Mouse (Mus musculus): ENCODE measurements around the gene Vrk3.
A peak's percentile ranks its signal among the peaks of the same experiment; 100 is the strongest.
"Not testable (repeated sequence)": the region's sequence is repeated elsewhere in the genome, so short reads cannot be mapped to it uniquely, and the experiment has no call there.

The Vrk3 gene

DNA sequence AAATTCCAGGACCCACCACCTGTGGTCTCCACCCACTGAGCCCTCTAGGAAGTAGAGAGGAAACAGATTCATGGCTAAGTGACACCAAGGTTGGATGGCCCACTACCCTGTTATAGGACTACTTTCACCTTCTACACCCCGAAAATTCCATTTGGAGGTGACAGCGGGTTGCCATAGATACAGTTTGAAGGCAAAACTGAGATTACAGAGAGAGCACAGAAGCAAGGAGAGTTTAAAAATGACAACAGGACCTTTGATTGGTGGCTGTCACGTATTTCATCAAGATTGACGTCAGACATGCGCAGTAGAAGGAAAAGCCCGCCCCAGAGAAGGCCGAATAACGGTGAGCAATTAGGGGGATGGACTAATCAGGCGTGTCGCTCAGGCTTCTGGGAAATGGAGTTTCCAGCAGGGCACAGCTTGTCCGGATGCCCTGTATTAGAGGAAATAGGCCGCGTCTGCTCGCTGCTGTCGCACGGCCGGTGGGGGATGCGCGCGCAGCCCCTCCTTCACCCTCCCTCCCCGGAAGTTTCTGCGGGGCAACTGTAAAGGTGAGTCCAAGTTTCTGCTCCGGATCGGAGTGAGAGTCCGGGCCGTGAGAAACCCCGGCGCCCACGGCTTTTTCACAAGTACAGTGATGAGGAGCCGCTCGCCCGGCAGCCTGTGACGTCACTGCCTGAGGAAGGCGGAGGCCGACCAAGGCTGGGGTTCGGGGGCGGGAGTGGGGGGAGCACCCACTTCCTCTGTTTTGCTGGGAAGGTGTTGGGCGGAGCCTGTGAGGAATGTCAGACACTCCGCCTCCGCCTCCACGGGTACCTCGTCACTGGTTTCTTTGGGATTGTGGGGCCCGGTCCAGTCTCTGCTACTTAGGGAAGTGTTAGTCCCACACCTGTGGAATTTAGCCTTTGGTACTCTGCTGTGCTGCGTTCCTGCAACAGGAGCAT, at the start of gene Vrk3:
Gene Vrk3, plus strand, starts transcription at position 313 of the 944 bp plus-strand sequence.
- DNase-seq (ENCODE audit: low spot score) = peak; percentile 90

DNA sequence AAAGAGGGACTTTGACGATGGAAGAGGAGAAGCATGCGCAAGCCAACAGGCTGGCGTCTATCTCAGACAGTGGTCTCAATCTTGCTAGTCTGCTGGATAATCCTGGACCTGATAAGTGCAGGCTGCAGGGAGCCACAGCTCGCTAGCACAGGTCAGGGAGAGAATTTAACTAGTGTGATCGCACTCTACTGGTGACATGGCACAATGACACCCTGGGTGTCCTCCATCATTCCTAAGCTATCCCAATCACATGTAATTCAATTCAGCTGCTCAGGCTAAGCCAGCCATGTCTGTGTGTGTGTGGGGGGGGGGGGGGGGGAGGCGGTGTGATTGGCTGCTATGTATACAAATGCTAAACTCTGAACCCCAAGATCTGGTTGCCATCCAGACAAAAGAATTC, 46.3 kb upstream of the Vrk3 start:
- no peak for DNase-seq (ENCODE audit: low spot score)

DNA sequence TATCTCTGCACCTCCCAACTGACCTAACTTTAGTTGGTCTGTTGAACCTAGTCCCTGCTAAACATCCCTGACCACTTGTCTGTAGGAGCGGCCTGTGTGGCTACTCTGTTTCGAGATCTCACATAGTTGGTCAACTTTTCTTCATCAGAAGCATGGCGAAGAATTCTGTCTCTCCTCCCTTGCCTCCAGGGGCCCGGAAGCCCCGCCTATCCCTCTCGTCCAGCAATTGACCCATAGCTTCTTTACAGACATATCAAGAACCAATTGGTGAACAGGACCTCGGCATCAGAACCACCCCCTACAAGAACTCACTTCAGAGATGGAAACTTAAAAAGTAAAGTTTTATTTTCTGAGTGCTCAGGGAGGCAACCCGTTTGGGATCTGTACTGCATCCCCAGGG, 45.2 kb upstream of the Vrk3 start:
- no peak for DNase-seq (ENCODE audit: low spot score)

DNA sequence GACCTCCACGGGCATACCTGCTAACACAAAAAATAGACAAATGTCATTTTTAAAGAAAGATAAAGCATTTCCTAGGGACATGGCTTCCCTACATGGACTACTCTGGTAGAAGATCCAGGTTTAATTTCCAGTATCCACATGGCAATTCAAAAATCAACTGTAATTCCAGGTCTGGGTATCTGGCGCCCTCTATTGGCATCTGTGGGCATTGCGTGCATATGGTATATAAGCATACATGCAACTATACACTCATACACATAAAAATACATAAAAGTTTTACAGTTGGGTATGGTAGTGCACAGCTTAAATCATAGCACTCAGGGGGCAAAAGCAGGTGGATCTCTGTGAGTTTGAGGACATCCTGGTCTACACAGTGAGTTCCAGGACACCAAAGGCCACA, 43.9 kb upstream of the Vrk3 start:
- no peak for DNase-seq (ENCODE audit: low spot score)

DNA sequence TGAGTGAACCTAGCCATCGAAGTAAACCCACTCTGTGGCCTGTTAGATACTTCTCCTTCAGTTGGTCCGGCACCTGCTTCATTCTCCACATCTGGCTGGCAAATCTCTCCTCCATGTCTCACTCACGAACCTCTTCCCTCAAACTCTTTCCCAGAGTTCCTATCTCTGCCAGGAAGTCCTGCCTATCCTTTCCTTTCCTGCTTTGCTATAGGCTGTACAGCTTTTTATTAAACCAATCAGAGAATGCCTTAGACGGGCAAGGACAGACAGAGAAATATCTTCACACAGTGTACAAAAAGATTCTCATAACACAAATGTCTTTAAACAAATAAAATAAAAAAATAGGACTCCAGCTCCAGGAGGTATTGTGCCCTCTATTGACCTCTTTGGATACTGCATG, 43.1 kb upstream of the Vrk3 start:
- DNase-seq (ENCODE audit: low spot score) = no peak

DNA sequence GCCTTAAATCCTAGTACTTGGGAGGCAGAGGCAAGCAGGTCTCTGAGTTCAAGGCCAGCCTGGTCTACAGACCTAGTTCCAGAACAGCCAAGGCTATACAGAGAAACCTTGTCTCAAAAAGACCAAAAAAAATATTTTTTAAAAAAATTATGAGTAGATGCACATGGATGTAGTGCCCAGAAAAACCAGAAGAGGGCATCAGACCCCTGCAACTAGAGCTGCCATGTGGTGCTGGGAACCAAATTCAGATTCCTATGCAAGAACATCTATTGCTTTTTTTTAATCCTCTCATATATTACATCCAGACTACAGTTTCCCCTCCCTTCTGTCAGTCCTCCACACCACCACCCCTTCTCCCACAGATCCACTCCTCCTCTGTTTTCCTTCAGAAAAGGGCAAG, 41.9 kb upstream of the Vrk3 start:
- no peak for DNase-seq (ENCODE audit: low spot score)

DNA sequence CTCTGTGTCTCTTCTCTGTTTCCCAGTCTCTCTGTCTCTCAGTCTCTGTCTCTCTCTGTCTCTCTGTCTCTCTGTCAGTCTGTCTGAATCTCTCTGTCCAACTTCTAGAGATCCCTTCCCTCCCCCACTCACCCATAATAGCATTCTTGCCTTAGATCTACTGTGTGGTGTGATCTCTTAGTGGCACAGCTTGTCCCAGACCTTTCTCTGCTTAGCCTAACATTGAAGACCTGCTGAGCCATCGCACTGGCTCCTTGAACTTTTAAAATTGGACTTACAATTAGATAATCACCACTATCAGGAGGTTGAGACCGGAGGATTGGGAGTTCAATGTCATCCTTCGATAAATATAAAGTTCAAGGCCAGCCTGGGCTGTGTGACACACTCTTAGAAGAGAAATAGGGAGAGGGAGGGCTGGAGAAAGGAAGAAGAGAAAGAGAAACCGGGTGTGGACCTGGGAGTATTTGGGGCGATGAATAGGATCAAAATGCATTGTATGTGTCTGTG, 41.0 kb upstream of the Vrk3 start:
- DNase-seq (ENCODE audit: low spot score) = no peak

DNA sequence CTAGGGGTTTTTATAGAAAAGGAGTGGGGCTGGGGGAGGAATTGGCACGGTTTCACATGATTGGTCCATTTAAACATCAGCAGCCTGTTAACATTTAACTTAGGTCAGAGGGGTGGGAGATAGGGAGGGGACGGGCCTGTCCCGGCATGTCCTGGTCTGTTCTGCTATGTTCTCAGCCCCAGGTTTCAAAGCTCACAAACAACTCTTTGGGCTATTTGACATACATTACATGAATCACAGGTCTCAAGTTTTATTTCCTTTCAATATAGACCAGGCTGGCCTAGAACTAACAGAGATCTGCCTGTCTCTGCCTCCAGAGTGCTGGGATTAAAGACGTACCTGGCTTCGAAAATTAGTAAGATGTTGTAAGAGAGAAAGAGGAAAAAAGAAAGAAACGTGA, 40.1 kb upstream of the Vrk3 start:
- not testable (repeated sequence) for DNase-seq (ENCODE audit: low spot score)

DNA sequence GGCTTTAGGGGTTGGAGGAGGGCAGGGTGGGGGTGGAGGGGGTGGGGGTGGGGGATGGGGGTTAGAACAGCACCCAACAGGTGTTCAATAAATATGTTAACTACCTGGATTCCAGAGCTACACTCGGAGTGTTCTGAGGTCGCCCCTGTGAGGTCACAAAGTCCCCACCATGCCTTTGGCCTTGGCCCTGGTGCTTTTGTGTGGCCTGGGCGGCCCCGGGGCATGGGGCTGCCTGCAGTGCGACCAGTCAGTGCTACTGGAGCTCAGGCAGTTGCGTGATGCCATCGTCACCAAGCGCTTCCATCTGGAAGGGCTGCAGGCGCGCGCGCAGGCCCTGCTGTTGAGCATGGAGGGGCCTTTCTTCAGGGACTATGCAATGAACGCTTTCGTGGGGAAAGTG, 39.6 kb upstream of the Vrk3 start, which contains the start of gene Izumo2:
Gene Izumo2, plus strand, starts transcription at position 169 of the 400 bp plus-strand sequence.
- no peak for DNase-seq (ENCODE audit: low spot score)

DNA sequence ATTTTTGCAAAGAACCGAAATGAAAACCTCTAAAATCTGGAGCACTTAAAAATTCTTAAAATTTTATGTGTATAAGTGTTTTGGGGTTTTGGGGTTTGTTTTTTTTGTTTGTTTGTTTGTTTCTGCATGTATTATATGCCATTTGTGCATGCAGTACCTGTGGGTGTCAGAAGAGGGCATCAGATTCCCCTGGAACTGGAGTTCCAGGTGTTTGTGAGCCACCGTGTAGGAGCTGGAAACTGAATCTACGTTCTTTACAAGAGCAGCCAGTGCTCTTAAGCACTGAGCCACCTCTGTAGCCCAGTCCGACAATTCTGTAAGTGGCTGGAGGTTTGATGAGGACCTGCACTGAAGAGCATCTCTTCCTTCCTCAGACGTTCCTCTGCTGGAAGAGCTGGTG, 38.3 kb upstream of the Vrk3 start:
- no peak for DNase-seq (ENCODE audit: low spot score)

DNA sequence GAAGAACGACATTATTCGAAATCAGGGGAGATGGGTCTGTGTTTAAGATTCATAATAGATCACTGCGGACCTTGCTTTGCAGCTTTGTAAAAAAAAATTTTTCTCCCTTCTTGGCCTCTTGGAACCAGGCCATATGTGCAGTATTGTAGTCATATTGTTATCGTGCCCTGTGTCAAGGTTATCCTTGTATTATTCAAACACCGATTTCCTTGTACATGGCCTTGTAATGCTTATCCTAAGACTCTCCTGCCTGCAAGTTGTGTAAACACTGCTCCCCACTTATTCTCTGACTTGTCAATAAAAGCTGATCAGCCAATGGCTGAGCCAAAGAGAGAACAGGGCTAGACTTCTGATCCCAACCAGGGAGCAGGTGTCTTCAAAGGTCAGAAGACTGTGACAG, 26.2 kb upstream of the Vrk3 start:
- no peak for DNase-seq (ENCODE audit: low spot score)

DNA sequence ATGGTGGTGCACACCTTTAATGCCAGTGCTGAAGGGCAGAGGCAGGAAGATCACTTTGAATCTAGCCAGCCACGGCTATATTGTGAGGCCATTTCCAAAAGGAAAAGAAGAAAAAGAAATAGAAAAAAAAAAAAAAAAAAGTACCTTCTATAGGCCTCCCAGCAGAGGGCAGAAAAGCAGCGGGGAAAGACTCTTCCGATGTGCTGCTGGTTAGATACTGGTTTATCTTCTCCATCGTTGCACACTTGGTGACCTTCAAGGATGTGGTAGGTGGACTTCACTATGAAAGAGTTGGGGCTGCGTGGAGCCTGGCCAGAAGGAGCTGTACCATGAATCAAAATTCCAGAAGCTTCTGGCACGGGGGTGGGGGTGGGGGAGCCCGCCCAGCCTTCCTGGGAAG, 23.9 kb upstream of the Vrk3 start:
- DNase-seq (ENCODE audit: low spot score) = no peak

DNA sequence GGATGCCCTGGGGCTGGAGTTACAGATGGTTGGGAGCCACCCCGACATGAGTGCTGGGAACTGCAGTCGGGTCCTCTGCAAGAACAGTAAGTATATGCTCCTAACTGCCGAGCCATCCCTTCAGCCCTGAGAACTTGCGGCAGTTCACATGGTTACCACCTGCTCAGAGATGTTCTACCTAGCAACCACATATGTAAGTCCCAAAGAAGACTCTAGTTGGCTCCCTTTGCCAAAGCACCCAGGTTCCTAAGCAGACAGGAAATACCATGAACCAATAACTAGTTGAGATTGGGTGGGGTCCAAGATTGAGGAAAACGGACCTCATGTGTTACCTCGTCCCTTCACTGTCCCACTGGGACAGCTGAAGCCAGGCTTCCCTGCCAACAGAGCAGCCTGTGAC, 21.9 kb upstream of the Vrk3 start:
- no peak for DNase-seq (ENCODE audit: low spot score)

DNA sequence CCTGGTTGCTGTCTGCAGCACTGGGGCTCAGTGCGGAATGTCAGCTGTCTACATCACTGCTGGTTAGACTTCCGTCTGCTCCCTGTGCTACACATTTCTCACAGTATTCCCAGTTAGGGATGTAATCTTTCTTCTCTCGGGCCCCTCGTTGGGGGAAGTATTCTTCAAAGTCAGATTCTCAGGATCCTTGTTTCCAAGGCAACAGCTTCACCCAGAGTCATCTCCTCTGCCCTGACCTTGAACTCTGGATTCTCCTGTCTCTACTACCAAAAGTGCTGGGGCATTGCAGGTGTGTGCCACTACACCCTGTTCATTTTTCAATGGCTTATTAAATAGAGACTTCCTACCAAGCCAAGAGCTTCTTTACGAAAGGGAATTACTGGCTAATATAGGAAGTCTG, 21.1 kb upstream of the Vrk3 start:
- DNase-seq (ENCODE audit: low spot score) = no peak

DNA sequence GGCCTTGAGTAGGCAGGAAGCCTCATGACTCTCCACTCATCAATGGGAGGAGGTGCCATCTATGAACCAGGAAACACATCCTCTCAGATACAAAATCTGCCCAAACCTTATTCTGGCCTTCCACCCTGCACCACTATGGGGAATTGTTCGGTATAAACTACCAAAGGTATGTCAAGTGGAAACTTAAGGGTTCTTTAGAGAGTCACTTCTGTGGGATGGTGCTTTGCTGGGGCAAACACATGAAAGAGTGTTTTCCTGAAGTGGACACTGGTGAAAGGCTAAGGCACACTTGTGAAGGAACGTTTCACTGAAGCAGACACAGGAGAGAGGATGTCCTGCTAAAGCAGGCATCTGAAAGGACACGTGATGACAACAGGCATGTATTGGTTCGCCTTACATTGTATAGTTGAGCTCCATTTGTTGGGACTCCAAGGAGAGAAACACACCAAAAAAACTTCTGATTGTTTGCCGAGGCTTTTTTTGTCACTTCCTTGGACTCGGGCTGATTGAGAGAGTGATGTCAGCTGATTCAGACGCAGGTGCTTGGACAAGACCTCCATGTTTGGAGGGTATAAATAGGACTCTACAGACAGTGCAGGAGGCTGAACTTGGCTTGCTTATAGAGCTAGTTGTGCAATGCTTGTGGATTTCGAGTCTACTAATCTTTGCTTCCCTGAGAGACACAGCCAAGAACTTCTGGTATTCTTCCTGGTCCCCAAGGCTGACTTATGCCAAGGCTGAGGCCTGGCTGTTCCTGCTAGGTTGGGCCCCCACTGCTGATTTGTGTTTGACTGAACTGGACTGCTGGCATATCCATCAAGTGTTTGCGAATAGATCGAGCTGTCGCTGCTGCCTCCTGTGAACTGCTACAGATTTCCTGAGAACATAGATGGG, 19.9 kb upstream of the Vrk3 start:
- DNase-seq (ENCODE audit: low spot score) = no peak

DNA sequence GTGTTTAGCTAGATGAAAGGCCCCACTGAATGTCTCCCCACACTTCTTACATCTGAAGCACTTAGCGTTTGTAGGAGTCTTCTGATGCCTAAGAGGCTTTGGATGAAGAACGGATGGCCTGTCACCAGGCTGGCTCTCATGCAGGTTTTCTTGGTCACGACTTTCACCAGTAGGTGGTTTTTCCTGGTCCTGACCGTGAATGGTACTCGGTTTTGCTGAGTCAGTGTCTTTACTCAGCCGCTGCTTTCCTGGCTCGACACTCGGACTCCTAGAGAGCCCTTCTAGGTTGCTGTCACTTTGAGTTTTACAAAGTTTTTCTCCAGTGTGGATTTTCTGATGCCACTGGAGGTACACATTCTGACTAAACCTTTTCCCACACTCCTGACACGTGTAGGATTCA, 14.5 kb upstream of the Vrk3 start:
- no peak for DNase-seq (ENCODE audit: low spot score)

DNA sequence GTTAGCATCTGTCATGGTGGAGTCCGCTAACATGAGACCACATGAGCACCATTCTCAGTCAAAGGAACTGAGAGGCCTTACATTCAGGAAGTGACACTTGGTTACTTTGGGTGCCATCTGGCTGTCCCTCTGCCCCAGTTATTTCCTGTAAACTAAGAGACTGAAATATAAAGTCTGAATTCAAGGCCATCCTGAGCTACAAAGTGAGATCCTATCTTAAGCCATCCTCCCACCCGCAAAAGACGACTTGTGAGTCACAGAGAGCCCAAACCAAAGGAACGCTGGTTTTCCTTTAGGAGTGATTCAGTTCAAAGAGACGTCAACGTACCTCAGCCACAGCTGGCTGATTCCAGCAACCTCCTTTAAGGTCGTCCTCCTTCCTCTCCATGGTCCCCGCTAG, 6.9 kb upstream of the Vrk3 start:
- no peak for DNase-seq (ENCODE audit: low spot score)

DNA sequence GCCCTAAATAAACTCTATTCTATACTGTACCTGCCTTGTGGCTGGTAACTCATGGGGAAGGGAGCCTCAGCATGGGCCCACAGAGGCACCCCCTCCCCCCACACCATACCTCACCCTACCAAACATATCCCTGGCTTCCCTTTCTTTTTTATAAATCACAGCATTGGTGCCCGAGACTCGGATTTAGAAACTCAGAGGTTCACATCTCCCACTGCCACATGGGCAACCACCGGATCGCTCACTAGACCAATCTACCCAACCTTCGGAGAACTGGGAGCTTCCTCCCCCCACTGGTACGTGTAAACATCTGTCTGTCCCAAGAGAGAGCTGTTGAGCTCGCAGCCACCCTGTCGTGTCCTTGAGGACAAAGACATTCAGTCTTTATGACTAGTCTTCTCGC, 3.9 kb upstream of the Vrk3 start:
- no peak for DNase-seq (ENCODE audit: low spot score)

DNA sequence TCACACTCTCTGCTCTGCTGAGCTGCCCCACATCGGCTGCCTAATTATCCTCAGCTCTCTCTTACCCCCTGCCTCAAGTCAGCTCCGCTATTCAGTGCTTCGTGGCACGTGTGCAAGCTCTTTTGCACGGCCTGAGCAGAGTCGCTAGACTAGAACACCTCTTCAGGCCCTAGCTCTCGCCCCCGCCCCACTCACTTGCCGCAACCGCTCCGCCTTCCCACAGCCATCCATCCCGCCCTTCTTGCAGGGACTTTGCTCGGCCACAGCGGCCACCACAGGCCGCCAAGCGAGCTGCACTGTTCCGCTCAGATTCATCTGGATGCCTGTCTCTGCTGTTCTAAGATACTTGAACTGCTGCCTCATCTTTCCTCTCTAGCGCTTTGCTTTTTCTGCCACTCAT, 3.1 kb upstream of the Vrk3 start:
- peak; percentile 77 for DNase-seq (ENCODE audit: low spot score)

DNA sequence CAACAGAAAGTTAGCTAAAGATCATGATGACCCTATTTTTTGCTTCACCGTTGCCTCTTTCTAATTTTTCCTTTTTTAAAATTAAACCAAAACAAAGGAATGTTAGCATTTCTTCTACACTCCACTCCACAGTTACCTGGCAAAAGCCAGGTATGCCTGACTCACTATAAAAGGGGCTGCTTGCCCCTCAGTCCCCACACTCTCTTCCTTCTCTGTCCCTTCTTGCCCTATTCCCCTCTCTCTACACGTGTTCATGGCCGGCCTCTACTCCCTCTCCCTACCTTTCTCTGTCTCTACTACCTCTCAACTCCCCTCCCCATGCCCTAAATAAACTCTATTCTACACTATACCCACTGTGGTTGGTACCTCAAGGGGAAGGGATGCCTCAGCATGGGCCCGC, 1.1 kb upstream of the Vrk3 start:
- DNase-seq (ENCODE audit: low spot score) = no peak

DNA sequence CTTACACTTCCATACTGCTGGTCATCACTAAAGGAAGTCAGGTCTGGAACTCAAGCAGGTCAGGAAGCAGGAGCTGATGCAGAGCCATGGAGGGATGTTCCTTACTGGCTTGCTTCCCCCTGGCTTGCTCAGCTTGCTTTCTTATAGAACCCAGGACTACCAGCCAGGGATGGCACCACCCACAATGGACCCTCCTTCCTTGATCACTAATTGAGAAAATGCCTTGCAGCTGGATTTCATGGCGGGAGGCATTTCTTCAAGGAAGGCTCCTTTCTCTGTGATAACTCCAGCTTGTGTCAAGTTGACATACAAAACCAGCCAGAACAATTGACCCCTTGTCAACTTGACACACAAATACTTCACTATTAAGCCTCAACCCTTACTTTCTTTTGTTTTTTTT, 2.7 kb downstream of the Vrk3 start, which contains the start of gene Zfp473:
Gene Zfp473, minus strand, starts transcription at position 101 of the 400 bp plus-strand sequence.
- not testable (repeated sequence) for DNase-seq (ENCODE audit: low spot score)

DNA sequence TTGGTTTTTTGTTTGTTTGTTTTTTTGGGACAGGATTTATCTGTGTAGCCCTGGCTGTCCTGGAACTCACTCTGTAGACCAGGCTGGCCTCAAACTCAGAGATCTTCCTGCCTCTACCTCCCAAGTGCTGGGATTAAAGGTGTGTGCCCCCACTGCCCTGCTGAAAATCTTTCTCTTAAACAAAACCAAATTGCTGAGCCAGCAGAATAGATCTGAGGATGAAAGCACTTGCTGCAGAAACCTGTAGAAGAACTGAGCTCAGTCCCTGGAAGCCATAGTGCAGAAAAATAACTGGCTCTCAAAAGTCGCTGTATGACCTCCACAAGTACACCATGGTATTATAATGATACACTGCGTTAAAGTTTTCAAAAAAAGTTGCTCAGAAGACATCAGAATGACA, 9.0 kb downstream of the Vrk3 start:
- DNase-seq (ENCODE audit: low spot score) = no peak

DNA sequence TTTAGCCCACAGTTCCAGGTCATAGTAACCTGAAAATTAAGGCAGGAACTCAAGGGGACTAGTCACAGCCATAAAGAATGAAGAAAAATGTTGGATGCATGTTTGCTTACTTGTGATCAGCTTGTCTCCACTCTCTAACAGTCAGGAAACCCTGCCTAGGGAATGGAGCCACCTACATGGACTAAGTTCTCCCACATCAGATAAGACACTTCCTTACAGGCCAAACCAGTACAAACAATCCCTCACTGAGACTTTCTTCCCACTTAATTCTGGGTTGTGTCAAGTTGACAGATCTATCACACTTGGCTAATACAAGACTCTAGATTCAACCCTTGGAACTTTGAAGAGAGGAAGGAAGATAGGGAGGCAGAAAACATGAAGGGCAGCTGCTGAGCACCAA, 12.2 kb downstream of the Vrk3 start:
- DNase-seq (ENCODE audit: low spot score) = no peak
